Mouse (Mus musculus) liver, adult 2 months (tissue): Measurements from ENCODE around the gene Inafm1. TPM values are rescaled to one million over a fixed set of nuclear protein-coding genes. Genes with fewer than 3 reads are reported as not detected.
"Not testable (repeated sequence)": the region's sequence is repeated elsewhere in the genome, so short reads cannot be mapped to it uniquely, and the experiment has no call there.

Experiments used
- DNase-seq: peaks from one replicate; pipeline ENCODE4 v3.0.0-alpha.2; 2011; ENCODE audit warnings: low read depth, low spot score; ENCODE audit errors: extremely low read depth
- H3K27ac ChIP-seq: fragments of 200-500 bp; replicated peaks from 2 replicates; pipeline ENCODE4 v1.5.1; 2012; ENCODE audit warnings: low read depth, mild to moderate bottlenecking, control low read depth, inconsistent platforms, low read length; ENCODE audit not compliant: insufficient read depth
- H3K27me3 ChIP-seq: fragments of 200-500 bp; 2 replicates; pipeline ENCODE4 v1.6.1; 2012; ENCODE audit warnings: mild to moderate bottlenecking, moderate library complexity, low read length, inconsistent platforms; ENCODE audit not compliant: control insufficient read depth, insufficient read depth
- H3K36me3 ChIP-seq: fragments of 200-500 bp; 2 replicates; pipeline ENCODE4 v1.6.1; 2012; ENCODE audit warnings: low read length, inconsistent platforms; ENCODE audit not compliant: control insufficient read depth, insufficient read depth
- H3K4me1 ChIP-seq: fragments of 200-500 bp; 2 replicates; pipeline ENCODE4 v1.6.1; 2011; ENCODE audit warnings: low read length; ENCODE audit not compliant: control insufficient read depth, insufficient read depth
- H3K4me3 ChIP-seq: fragments of 200-500 bp; 2 replicates; pipeline ENCODE4 v1.5.1; 2011; ENCODE audit warnings: low read depth, mild to moderate bottlenecking, control low read depth, low read length, moderate library complexity; ENCODE audit not compliant: insufficient read depth
- H3K79me2 ChIP-seq: fragments of 200-500 bp; 2 replicates; pipeline ENCODE4 v1.6.1; 2012; ENCODE audit warnings: inconsistent platforms, mild to moderate bottlenecking, low read length, moderate library complexity; ENCODE audit not compliant: control insufficient read depth, insufficient read depth
- H3K9ac ChIP-seq: fragments of 200-500 bp; 2 replicates; pipeline ENCODE4 v1.6.1; 2012; ENCODE audit warnings: low read depth, mild to moderate bottlenecking, control low read depth, inconsistent platforms, low read length
- CTCF ChIP-seq: fragments of 200-500 bp; IDR thresholded peaks from 2 replicates; pipeline ENCODE4 v1.5.1; 2011; ENCODE audit warnings: low read depth, low read length, control low read depth
- POLR2A ChIP-seq: fragments of 200-500 bp; IDR thresholded peaks from 2 replicates; pipeline ENCODE4 v1.6.1; 2011; ENCODE audit warnings: low read length, control low read depth; ENCODE audit not compliant: insufficient read depth; ENCODE audit errors: extremely low read depth
- WGBS: fragments of 180-500 bp; shearing (Covaris S2); methylation state at CpG from one replicate; pipeline ENCODE4 v1.1.7; 2018; 5-methylcytosine and 5-hydroxymethylcytosine counted together
- polyA plus RNA-seq: library from polyadenylated mRNA; depleted of rRNA; stranded (reverse); fragments of >200 nt; gene quantifications from 2 replicates; pipeline ENCODE4 v1.2.3, GENCODE M21; 2012
- total RNA-seq: library from RNA; depleted of rRNA; stranded (reverse); fragments of >200 nt; gene quantifications from 2 replicates; pipeline ENCODE4 v1.2.3, GENCODE M21; 2014

Inafm1 gene
- total and polyA plus RNA-seq, 2 experiments = 1.9 to 8.8 TPM

DNA sequence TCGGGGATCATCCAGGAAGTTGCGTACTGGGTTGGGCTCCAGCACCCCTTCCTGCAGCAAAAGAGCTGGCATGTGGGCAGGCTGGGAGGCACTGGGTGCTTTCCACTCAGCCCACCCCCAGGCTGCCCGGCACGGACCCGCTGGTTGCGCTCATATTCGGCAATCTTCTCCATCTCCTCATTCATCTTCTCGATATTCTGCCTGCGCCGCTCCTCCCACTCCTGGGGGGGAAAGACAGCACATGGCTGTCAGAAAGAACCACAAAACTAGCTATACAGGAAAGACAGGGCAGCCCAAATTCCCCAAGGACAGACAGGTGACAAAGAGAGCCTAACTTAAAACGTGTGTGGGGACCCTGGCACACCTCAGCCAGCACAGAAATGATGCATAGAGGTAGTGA, 7.3 kb upstream of the Inafm1 start:
- H3K79me2 ChIP-seq = no peaks in the 10 kb centered on the region
- H3K9ac ChIP-seq = no peak overlapping the region
- TF ChIP-seq POLR2A (no peak), CTCF (no peak)
- 93% methylated on average over 11 of the region's 11 CpGs for WGBS
- no peak overlapping the region for H3K27ac ChIP-seq
- H3K36me3 ChIP-seq = peaks cover 9% of the 10 kb centered on the region; the same call in 1 of the 2 replicates
- no peaks in the 10 kb centered on the region for H3K4me1 ChIP-seq
- no peaks in the 10 kb centered on the region for H3K27me3 ChIP-seq
- H3K4me3 ChIP-seq = no peak overlapping the region
- DNase-seq = no peak

DNA sequence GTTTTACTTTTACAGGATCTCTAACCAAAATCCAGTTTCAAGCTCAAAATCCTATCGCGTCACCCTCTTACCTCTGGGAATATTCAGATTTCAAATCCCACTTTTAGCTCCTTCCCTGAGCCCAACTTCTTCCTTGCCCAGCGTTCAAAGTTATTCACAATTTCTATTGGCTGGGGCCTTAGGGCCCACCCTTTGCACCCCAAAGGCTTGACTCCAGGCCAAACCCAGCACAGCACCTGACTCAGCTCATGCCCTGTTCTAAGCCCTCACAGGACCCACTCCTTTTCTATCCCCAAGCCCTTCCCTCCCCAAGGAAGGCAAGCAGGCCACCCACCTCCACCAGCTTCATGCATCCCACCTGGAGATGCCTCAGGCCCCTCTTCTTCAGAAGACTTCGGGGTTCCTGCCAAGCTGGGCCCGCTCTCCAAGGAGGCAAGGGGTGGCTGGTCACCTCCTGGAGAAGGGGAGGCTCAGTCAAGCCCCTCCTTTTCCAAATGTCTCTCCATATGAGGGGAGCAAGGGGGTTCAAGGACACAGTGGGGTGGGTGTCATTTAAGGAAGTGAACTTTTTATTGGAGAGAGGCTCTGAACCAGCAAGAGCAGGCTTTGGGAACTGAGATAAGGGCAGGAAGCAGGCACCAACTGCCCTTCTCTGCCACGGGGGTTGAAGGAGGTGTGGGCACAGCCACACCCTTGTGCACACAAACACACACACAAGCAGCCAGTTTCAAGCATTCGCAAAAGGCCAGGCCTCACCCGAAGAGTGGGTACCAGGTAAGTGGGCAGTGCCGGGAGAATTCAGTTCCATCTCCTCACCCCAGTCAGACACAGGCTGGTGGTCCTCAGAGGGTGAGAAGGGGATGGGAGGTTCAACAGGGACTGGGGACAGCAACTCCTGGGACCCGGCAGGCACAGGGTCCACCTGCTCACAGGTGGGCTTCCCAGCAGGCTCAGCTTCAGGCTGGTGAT, 1.8 kb upstream of the Inafm1 start:
- TF ChIP-seq POLR2A = no peak
- no peak for TF ChIP-seq CTCF
- Histone ChIP-seq H3K4me3 (no peak overlapping the region), H3K79me2 (no peaks in the 10 kb centered on the region), H3K27ac (no peak overlapping the region), H3K27me3 (no peaks in the 10 kb centered on the region), H3K4me1 (peaks cover 7% of the 10 kb centered on the region), H3K36me3 (peaks cover 2% of the 10 kb centered on the region; the same call in 1 of the 2 replicates), H3K9ac (no peak overlapping the region)
- DNase-seq = no peak
- WGBS = 84% methylated on average over 10 of the region's 10 CpGs

DNA sequence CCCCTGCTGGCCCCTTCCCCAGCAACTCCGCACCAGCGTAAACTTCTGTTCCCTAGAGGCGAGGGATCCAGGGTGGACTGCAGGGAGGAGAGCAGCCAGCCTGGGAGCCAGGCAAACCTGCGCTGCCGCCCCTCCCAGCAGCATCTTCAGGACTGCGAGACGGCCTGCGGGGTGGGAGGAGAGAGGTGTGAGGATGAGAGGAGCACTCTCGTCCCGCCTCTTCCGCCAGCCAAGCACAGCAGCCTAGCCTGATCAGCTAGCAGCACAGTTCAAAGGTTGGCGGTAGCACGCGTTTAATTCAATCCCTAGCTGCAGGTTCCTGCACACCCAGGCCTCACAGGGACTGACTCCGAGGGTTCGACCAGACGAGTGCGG, 336 bp upstream of the Inafm1 start:
- H3K36me3 ChIP-seq = peaks cover 2% of the 10 kb centered on the region; the same call in 1 of the 2 replicates
- H3K4me3 ChIP-seq = peak overlapping the region; percentile 82
- WGBS = under 1% methylated on average over 18 of the region's 18 CpGs
- peak overlapping the region; percentile 41 for H3K9ac ChIP-seq
- DNase-seq = peak; percentile 88
- TF ChIP-seq POLR2A = no peak
- H3K27me3 ChIP-seq = no peaks in the 10 kb centered on the region
- H3K4me1 ChIP-seq = peaks cover 7% of the 10 kb centered on the region
- peak overlapping the region; percentile 60 for H3K27ac ChIP-seq
- H3K79me2 ChIP-seq = no peaks in the 10 kb centered on the region

DNA sequence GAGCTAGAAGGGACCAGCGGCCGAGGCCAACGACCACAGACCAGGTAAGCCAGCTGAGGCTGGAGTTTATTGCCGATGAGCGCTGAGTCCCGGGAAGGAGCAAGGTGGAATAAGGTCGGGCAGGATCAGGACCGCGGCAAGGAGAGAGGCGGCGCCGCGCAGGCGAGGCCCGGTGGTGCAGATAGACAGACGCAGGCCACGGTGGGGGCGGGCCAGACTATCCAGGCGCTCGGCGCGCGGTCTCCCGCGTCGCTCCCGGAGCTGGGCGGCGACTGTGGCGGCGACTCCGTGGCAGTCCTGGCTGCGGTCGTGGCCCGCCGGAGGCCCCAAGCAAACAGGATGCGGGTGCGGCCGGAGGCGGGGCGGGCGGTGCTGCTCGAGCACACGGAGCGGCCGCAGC, 736 bp downstream of the Inafm1 start:
- Histone ChIP-seq H3K27ac (peak overlapping the region; percentile 22), H3K79me2 (no peaks in the 10 kb centered on the region), H3K27me3 (no peaks in the 10 kb centered on the region), H3K4me3 (peak overlapping the region; percentile 82), H3K9ac (peak overlapping the region; percentile 83), H3K36me3 (peaks cover 2% of the 10 kb centered on the region; the same call in 1 of the 2 replicates), H3K4me1 (peaks cover 7% of the 10 kb centered on the region)
- TF ChIP-seq CTCF (peak; percentile 38), POLR2A (no peak)
- under 1% methylated on average over 46 of the region's 46 CpGs for WGBS
- no peak for DNase-seq

DNA sequence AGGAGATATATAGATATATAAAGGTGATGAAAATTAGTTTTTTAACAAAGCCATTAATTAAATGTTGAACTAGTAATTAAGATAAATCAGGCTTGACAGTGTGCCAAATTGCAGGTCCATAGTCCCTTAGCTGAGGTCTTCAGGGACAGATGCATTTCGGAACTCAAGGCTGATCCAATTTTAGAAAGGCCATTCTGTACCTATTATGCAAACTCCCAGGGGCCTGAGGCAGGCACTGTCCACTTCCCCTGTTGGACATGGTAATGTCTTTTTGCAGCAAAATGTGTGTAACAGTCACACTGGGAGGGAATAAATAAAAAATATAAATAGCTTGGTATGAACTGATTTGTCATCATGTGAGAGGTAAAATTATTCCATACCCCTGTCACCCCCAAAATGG, 2.3 kb downstream of the Inafm1 start:
- DNase-seq = no peak
- H3K27me3 ChIP-seq = no peaks in the 10 kb centered on the region
- no peak overlapping the region for H3K4me3 ChIP-seq
- peaks cover 7% of the 10 kb centered on the region for H3K4me1 ChIP-seq
- peaks cover 2% of the 10 kb centered on the region; the same call in 1 of the 2 replicates for H3K36me3 ChIP-seq
- H3K27ac ChIP-seq = no peak overlapping the region
- H3K79me2 ChIP-seq = no peaks in the 10 kb centered on the region
- 66% methylated on average over 1 of the region's 1 CpGs for WGBS
- TF ChIP-seq CTCF (no peak), POLR2A (no peak)
- H3K9ac ChIP-seq = no peak overlapping the region

DNA sequence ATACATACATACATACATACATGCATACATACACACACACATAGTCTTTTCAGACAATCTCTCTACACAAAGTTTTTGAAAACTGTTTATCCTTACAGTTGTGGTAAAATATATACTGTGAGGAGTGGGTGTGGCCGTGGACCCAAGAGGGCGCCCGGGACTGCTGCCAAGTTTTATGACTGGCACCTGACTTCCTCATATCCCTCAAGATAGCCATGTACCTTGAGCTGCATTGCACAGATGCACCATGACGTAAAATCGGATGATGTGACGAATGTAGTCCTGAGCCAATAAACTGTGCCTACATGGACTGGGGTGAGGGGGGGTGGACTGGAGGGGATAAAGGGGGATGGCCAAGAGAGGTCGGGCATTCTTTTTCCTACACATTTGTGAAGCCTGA, 6.8 kb downstream of the Inafm1 start:
- DNase-seq, H3K79me2 ChIP-seq, H3K27me3 ChIP-seq, H3K4me3 ChIP-seq, H3K4me1 ChIP-seq, H3K36me3 ChIP-seq, H3K27ac ChIP-seq, H3K9ac ChIP-seq: not testable (repeated sequence)
- 77% methylated on average over 7 of the region's 7 CpGs for WGBS
